10 mouse cellular contexts compared by ENCODE assay signal in genomic region chr6:55791852-55792496, GRCm38 (mm10). TPM values are rescaled to one million over a fixed set of nuclear protein-coding genes. Genes with fewer than 3 reads are reported as not detected.
DNase-seq lines count a peak whose midpoint lies in the region; ATAC-seq and TF ChIP-seq lines count a peak whose summit lies in the region.
"Had no signal": no experiment of that assay in that cellular context is flagged by ENCODE, and none has a peak within 500 bp of the region (broad histone marks: within the 10 kb centered on the region; RNA-seq: fewer than 3 reads in every experiment).

No protein-coding gene starts in this region.

- no peak for DNase-seq in heart, adult 2 months
- DNase-seq in brain, adult 2 months (ENCODE audit: low read depth, low spot score) = peak; percentile 61
- DNase-seq in cerebellum, adult 8-10 months = no peak
- DNase-seq in liver, postnatal 0 days = no peak
- DNase-seq in spleen, postnatal 10 days (ENCODE audit: low spot score in 2 of 2) = no peak

- intact Hi-C loops in heart, adult 2 months (cut with DNase I) = no loop called here

- no peaks in the 10 kb centered on the region for H3K9me3 ChIP-seq in heart, embryonic 11.5 days (replicated peaks; ENCODE audit: control insufficient read depth, low read length)
- H3K9me3 ChIP-seq in hindbrain, embryonic 12.5 days (replicated peaks) = no peaks in the 10 kb centered on the region
- H3K9me3 ChIP-seq in neural tube, embryonic 12.5 days = no peaks in the 10 kb centered on the region
- H3K9me3 ChIP-seq in liver, postnatal 0 days (ENCODE audit: low read length) = no peaks in the 10 kb centered on the region
- H3K9me3 ChIP-seq: limb, embryonic 13.5 days had no signal

- peaks cover 7% of the 10 kb centered on the region; the same call in 1 of the 2 replicates for H3K4me1 ChIP-seq in heart, embryonic 11.5 days (ENCODE audit: control insufficient read depth, insufficient read depth, low read length)
- H3K4me1 ChIP-seq in heart, adult 2 months (ENCODE audit: control insufficient read depth, insufficient read depth, low read length) = no peaks in the 10 kb centered on the region
- H3K4me1 ChIP-seq in hindbrain, embryonic 12.5 days = peaks cover 21% of the 10 kb centered on the region
- peaks cover 21% of the 10 kb centered on the region for H3K4me1 ChIP-seq in neural tube, embryonic 12.5 days
- H3K4me1 ChIP-seq in liver, postnatal 0 days (ENCODE audit: insufficient read depth) = no peaks in the 10 kb centered on the region

- no peak for TF ChIP-seq EP300 in heart, adult 2 months (IDR thresholded peaks at IDR 0.05; ENCODE audit: insufficient read depth, low read depth, low read length)
- TF ChIP-seq EP300 in liver, postnatal 0 days (IDR thresholded peaks at IDR 0.05; ENCODE audit: low read depth) = no peak

- ATAC-seq in heart, embryonic 11.5 days (replicated peaks; ENCODE audit: insufficient number of reproducible peaks, low FRiP score, low TSS enrichment) = 0 out of 2 replicates have a peak, but pooled peaks have one; percentile 10
- ATAC-seq in hindbrain, embryonic 12.5 days (ENCODE audit: low FRiP score) = peak; percentile 87
- peak; percentile 92 for ATAC-seq in neural tube, embryonic 12.5 days (ENCODE audit: low FRiP score, low read depth)
- ATAC-seq in liver, postnatal 0 days = no peak
- ATAC-seq: inflammation-experienced regulatory T-cells, adult 6 months had no signal

- WGBS in heart, embryonic 11.5 days (ENCODE audit: insufficient replicate concordance) = 21% methylated on average over 6 of the region's 6 CpGs
- WGBS in heart, adult 2 months = 28% methylated on average over 6 of the region's 6 CpGs
- 9% methylated on average over 6 of the region's 6 CpGs for WGBS in hindbrain, embryonic 12.5 days
- WGBS in neural tube, embryonic 12.5 days = 8% methylated on average over 6 of the region's 6 CpGs
- 42% methylated on average over 6 of the region's 6 CpGs for WGBS in liver, postnatal 0 days (ENCODE audit: insufficient replicate concordance)

- no peak for TF ChIP-seq CTCF in heart, adult 2 months (IDR thresholded peaks at IDR 0.05)
- TF ChIP-seq CTCF in liver, postnatal 0 days (IDR thresholded peaks at IDR 0.05; ENCODE audit: low read depth) = no peak

- H3K36me3 ChIP-seq in heart, embryonic 11.5 days (ENCODE audit: control insufficient read depth, insufficient read depth, low read length) = no peaks in the 10 kb centered on the region
- no peaks in the 10 kb centered on the region for H3K36me3 ChIP-seq in heart, adult 2 months (ENCODE audit: control insufficient read depth, insufficient read depth, low read length)
- no peaks in the 10 kb centered on the region for H3K36me3 ChIP-seq in hindbrain, embryonic 12.5 days
- no peaks in the 10 kb centered on the region for H3K36me3 ChIP-seq in neural tube, embryonic 12.5 days
- no peaks in the 10 kb centered on the region for H3K36me3 ChIP-seq in liver, postnatal 0 days (replicated peaks; ENCODE audit: insufficient read depth, low read length)
- H3K36me3 ChIP-seq: limb, embryonic 13.5 days had no signal

- no peaks in the 10 kb centered on the region for H3K79me2 ChIP-seq in heart, adult 2 months (replicated peaks; ENCODE audit: control insufficient read depth, insufficient read depth, low read length)

- TF ChIP-seq POLR2A in heart, adult 2 months (IDR thresholded peaks at IDR 0.05; ENCODE audit: insufficient read depth, low read depth, low read length) = no peak

- no peak overlapping the region for H3K4me3 ChIP-seq in heart, embryonic 11.5 days (ENCODE audit: low read depth, low read length)
- H3K4me3 ChIP-seq in heart, adult 2 months = no peak overlapping the region
- H3K4me3 ChIP-seq in hindbrain, embryonic 12.5 days = no peak overlapping the region
- no peak overlapping the region for H3K4me3 ChIP-seq in neural tube, embryonic 12.5 days
- H3K4me3 ChIP-seq in liver, postnatal 0 days (ENCODE audit: low read depth, low read length) = no peak overlapping the region
- H3K4me3 ChIP-seq: limb, embryonic 13.5 days had no signal

- H3K27me3 ChIP-seq in heart, embryonic 11.5 days (ENCODE audit: control insufficient read depth, insufficient read depth, low read length) = no peaks in the 10 kb centered on the region
- H3K27me3 ChIP-seq in heart, adult 2 months (ENCODE audit: control insufficient read depth, insufficient read depth, low read length) = no peaks in the 10 kb centered on the region
- H3K27me3 ChIP-seq in hindbrain, embryonic 12.5 days = no peaks in the 10 kb centered on the region
- no peaks in the 10 kb centered on the region for H3K27me3 ChIP-seq in neural tube, embryonic 12.5 days (replicated peaks)
- no peaks in the 10 kb centered on the region for H3K27me3 ChIP-seq in liver, postnatal 0 days (ENCODE audit: insufficient read depth, low read length)
- H3K27me3 ChIP-seq: limb, embryonic 13.5 days had no signal

- H3K4me2 ChIP-seq in heart, embryonic 11.5 days = peak overlapping the region; percentile 3
- H3K4me2 ChIP-seq in hindbrain, embryonic 12.5 days (replicated peaks) = peak overlapping the region; percentile 13; the same call in 1 of the 2 replicates
- peak overlapping the region; percentile 6 for H3K4me2 ChIP-seq in neural tube, embryonic 12.5 days (replicated peaks)
- H3K4me2 ChIP-seq in liver, postnatal 0 days (ENCODE audit: low read depth, low read length) = no peak overlapping the region
- H3K4me2 ChIP-seq: limb, embryonic 13.5 days had no signal

- H3K27ac ChIP-seq in heart, embryonic 11.5 days (ENCODE audit: low read depth, low read length) = no peak overlapping the region
- H3K27ac ChIP-seq in heart, adult 2 months = no peak overlapping the region
- peak overlapping the region; percentile 87 for H3K27ac ChIP-seq in hindbrain, embryonic 12.5 days
- H3K27ac ChIP-seq in neural tube, embryonic 12.5 days = peak overlapping the region; percentile 77
- no peak overlapping the region for H3K27ac ChIP-seq in liver, postnatal 0 days (ENCODE audit: low read depth)
- H3K27ac ChIP-seq: limb, embryonic 13.5 days had no signal

- no peak overlapping the region for H3K9ac ChIP-seq in heart, embryonic 11.5 days (ENCODE audit: low read depth, low read length)
- H3K9ac ChIP-seq in heart, adult 2 months (ENCODE audit: low read depth, low read length) = no peak overlapping the region
- no peak overlapping the region for H3K9ac ChIP-seq in hindbrain, embryonic 12.5 days
- no peak overlapping the region for H3K9ac ChIP-seq in neural tube, embryonic 12.5 days
- H3K9ac ChIP-seq in liver, postnatal 0 days (replicated peaks) = no peak overlapping the region
- H3K9ac ChIP-seq: limb, embryonic 13.5 days had no signal

RNA-seq across cellular contexts. Expression of gene Itprid1, which starts 44.7 kb away (rescaled TPM):
- not detected in 2 replicates for polyA plus RNA-seq in heart, embryonic 11.5 days (2014; fragmentation: Nextera tagmentation; extraction: Ambion mirVana)
- not detected for total RNA-seq in heart, adult 2 months (2021)
- polyA plus RNA-seq in heart, adult 2 months (2012; rRNA removed) = 0.43 TPM in 1 of 2 replicates, not detected in the other
- 0.13 and 0.17 TPM in 2 replicates for polyA plus RNA-seq in hindbrain, embryonic 12.5 days (2016; fragmentation: Nextera tagmentation; extraction: Ambion mirVana)
- polyA plus RNA-seq in neural tube, embryonic 12.5 days (2016; fragmentation: Nextera tagmentation; extraction: Ambion mirVana) = not detected in 2 replicates
- not detected in 2 replicates for polyA plus RNA-seq in liver, postnatal 0 days (2015; fragmentation: Nextera tagmentation; extraction: Ambion mirVana)
- polyA plus RNA-seq: inflammation-experienced regulatory T-cells, adult 6 months had no signal

Comparison
In these comparisons a context has a peak if more than half of its experiments do, and no peak if none do; other contexts are left out.
1. H3K27ac ChIP-seq: peak in hindbrain, embryonic 12.5 days (single experiment) and neural tube, embryonic 12.5 days (single experiment); none in heart, embryonic 11.5 days (single experiment), heart, adult 2 months (single experiment) and liver, postnatal 0 days (single experiment).